ENCODE assay signal across 16 mouse cellular contexts in the genomic region with DNA sequence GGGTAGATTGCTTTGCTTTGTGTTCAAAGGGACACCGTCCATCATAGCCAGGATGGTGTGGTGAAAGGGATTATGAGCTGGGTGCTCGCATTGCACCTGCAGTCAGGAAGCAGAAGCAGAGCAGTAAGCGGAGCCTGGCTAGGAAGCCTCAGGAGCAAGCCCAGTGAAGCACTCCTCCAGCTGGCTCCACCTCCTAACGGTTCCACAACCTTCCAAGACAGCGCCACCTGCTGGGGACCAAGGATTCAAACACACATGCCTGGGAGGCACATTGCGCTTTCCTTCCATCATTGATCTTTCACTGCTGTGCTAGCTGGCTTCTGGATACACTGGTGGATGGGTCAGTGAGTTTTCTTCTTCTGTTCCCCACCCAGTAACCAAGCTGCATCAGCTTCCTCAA.
DNase-seq lines count a peak whose midpoint lies in the region; ATAC-seq and TF ChIP-seq lines count a peak whose summit lies in the region.
"Had no signal": no experiment of that assay in that cellular context is flagged by ENCODE, and none has a peak within 500 bp of the region (broad histone marks: within the 10 kb centered on the region; RNA-seq: fewer than 3 reads in every experiment).

No protein-coding gene starts in this region.

- no peak overlapping the region for H3K9ac ChIP-seq in kidney, postnatal 0 days (ENCODE audit: low read depth, low read length)
- H3K9ac ChIP-seq: forebrain, embryonic 13.5 days; hindbrain, embryonic 15.5 days; midbrain, embryonic 12.5 days; neural tube, embryonic 13.5 days; stomach, embryonic 15.5 days had no signal

- no peak for ATAC-seq in kidney, postnatal 0 days (replicated peaks; ENCODE audit: low FRiP score, low read depth)
- no peak for ATAC-seq in megakaryocyte-erythroid progenitor cell, adult 5-6 weeks (replicated peaks; ENCODE audit: low FRiP score, low TSS enrichment, poor library complexity, severe bottlenecking)
- ATAC-seq: forebrain, embryonic 13.5 days had no signal

- DNase-seq in kidney, postnatal 0 days (ENCODE audit: low spot score): no peak
- DNase-seq in kidney, adult 11 months: no peak
- DNase-seq in thymus, postnatal 4 days: peak; percentile 30
- no peak for DNase-seq in thymus, postnatal 14 days
- peak; percentile 11 for DNase-seq in adipocyte (ENCODE audit: low spot score)
- no peak for DNase-seq in ovary, postnatal 36 days (ENCODE audit: low spot score)
- DNase-seq in Muller cell, postnatal 12 days (ENCODE audit: inconsistent ontology term): no peak
- DNase-seq: cerebellum, adult 8-10 months; gastrocnemius, postnatal 10 days; kidney, postnatal 25 days had no signal

- H3K4me3 ChIP-seq in kidney, postnatal 0 days (replicated peaks; ENCODE audit: low read depth, low read length): no peak overlapping the region
- H3K4me3 ChIP-seq: forebrain, embryonic 13.5 days; hindbrain, embryonic 15.5 days; midbrain, embryonic 12.5 days; neural tube, embryonic 13.5 days; stomach, embryonic 15.5 days had no signal

- no peaks in the 10 kb centered on the region for H3K9me3 ChIP-seq in kidney, postnatal 0 days (replicated peaks; ENCODE audit: low read length)
- H3K9me3 ChIP-seq: forebrain, embryonic 13.5 days; hindbrain, embryonic 15.5 days; neural tube, embryonic 13.5 days; stomach, embryonic 15.5 days had no signal

- no peaks in the 10 kb centered on the region for H3K36me3 ChIP-seq in kidney, postnatal 0 days (ENCODE audit: insufficient read depth, low read length)
- H3K36me3 ChIP-seq: hindbrain, embryonic 15.5 days; midbrain, embryonic 12.5 days; neural tube, embryonic 13.5 days; stomach, embryonic 15.5 days had no signal

- TF ChIP-seq CTCF in kidney, postnatal 0 days (IDR thresholded peaks at IDR 0.05; ENCODE audit: low read depth): peak; percentile 27; the same call in 1 of the 2 replicates

- no peaks in the 10 kb centered on the region for H3K4me1 ChIP-seq in kidney, postnatal 0 days (replicated peaks; ENCODE audit: insufficient read depth, low read length)
- H3K4me1 ChIP-seq: neural tube, embryonic 13.5 days had no signal

- no peak overlapping the region for H3K4me2 ChIP-seq in kidney, postnatal 0 days (ENCODE audit: low read length)
- H3K4me2 ChIP-seq: forebrain, embryonic 13.5 days; hindbrain, embryonic 15.5 days; midbrain, embryonic 12.5 days; neural tube, embryonic 13.5 days; stomach, embryonic 15.5 days had no signal

- 95% methylated on average over 6 of the region's 6 CpGs for WGBS in kidney, postnatal 0 days

- H3K27me3 ChIP-seq in kidney, postnatal 0 days (ENCODE audit: insufficient read depth, low read length): no peaks in the 10 kb centered on the region
- H3K27me3 ChIP-seq: forebrain, embryonic 13.5 days; hindbrain, embryonic 15.5 days; neural tube, embryonic 13.5 days; stomach, embryonic 15.5 days had no signal

- no peak overlapping the region for H3K27ac ChIP-seq in kidney, postnatal 0 days
- H3K27ac ChIP-seq: forebrain, embryonic 13.5 days; hindbrain, embryonic 15.5 days; midbrain, embryonic 12.5 days; neural tube, embryonic 13.5 days; stomach, embryonic 15.5 days had no signal

Comparison
In these comparisons a context has a peak if more than half of its experiments do, and no peak if none do; other contexts are left out.
1. DNase-seq: peak in thymus, postnatal 4 days (single experiment) and adipocyte (single experiment); none in kidney, postnatal 0 days (single experiment), kidney, adult 11 months (single experiment), thymus, postnatal 14 days (single experiment), ovary, postnatal 36 days (single experiment) and Muller cell, postnatal 12 days (single experiment).